Mouse (Mus musculus): Measurements from ENCODE around the gene Ccdc24. TPM values are rescaled to one million over a fixed set of nuclear protein-coding genes. Genes with fewer than 3 reads are reported as not detected.

The Ccdc24 gene
- polyA plus RNA-seq, 1 experiment = 0.92 TPM

GRCm38 (mm10) chr4:117908834-117909453 is 36.6 kb upstream of the Ccdc24 start:
- Histone ChIP-seq H3K4me3 (ENCODE audit: extremely low read depth, insufficient read depth, insufficient read length) (no peak overlapping the region), H3K27me3 (ENCODE audit: control insufficient read depth, insufficient read depth, low read length) (no peaks in the 10 kb centered on the region), H3K36me3 (ENCODE audit: control insufficient read depth, insufficient read depth, low read length) (peaks cover 18% of the 10 kb centered on the region), H3K27ac (ENCODE audit: insufficient read depth, low read length) (no peak overlapping the region), H3K4me1 (ENCODE audit: control insufficient read depth, insufficient read depth, insufficient read length) (peaks cover 2% of the 10 kb centered on the region)
- 88% methylated on average over 8 of the region's 8 CpGs for WGBS
- no peak for DNase-seq (ENCODE audit: low read depth in 1 of 2, low spot score in 2 of 2)
- TF ChIP-seq CTCF (IDR thresholded peaks at IDR 0.05; ENCODE audit: extremely low read depth, insufficient read depth, insufficient read length, insufficient replicate concordance) (no peak), POLR2A (IDR thresholded peaks at IDR 0.05; ENCODE audit: low read depth, low read length) (no peak)

- DNase-seq (ENCODE audit: low read depth in 1 of 2, low spot score in 2 of 2) = no peak
- H3K4me3 ChIP-seq (ENCODE audit: extremely low read depth, insufficient read depth, insufficient read length) = no peak overlapping the region
- no peaks in the 10 kb centered on the region for H3K27me3 ChIP-seq (ENCODE audit: control insufficient read depth, insufficient read depth, low read length)
- TF ChIP-seq CTCF (IDR thresholded peaks at IDR 0.05; ENCODE audit: extremely low read depth, insufficient read depth, insufficient read length, insufficient replicate concordance) (no peak), POLR2A (IDR thresholded peaks at IDR 0.05; ENCODE audit: low read depth, low read length) (no peak)
- peaks cover 33% of the 10 kb centered on the region for H3K36me3 ChIP-seq (ENCODE audit: control insufficient read depth, insufficient read depth, low read length)
- H3K4me1 ChIP-seq (ENCODE audit: control insufficient read depth, insufficient read depth, insufficient read length) = no peaks in the 10 kb centered on the region; the same call in 1 of the 2 replicates
- 95% methylated on average over 3 of the region's 3 CpGs for WGBS
- H3K27ac ChIP-seq (ENCODE audit: insufficient read depth, low read length) = no peak overlapping the region
Observed at GRCm38 (mm10) chr4:117906196-117906595, 33.8 kb upstream of the Ccdc24 start.

- Histone ChIP-seq H3K4me1 (ENCODE audit: control insufficient read depth, insufficient read depth, insufficient read length) (no peaks in the 10 kb centered on the region; the same call in 1 of the 2 replicates), H3K27ac (ENCODE audit: insufficient read depth, low read length) (no peak overlapping the region), H3K36me3 (ENCODE audit: control insufficient read depth, insufficient read depth, low read length) (peaks cover 42% of the 10 kb centered on the region), H3K27me3 (ENCODE audit: control insufficient read depth, insufficient read depth, low read length) (no peaks in the 10 kb centered on the region), H3K4me3 (ENCODE audit: extremely low read depth, insufficient read depth, insufficient read length) (no peak overlapping the region)
- DNase-seq (ENCODE audit: low read depth in 1 of 2, low spot score in 2 of 2) = no peak
- 95% methylated on average over 8 of the region's 8 CpGs for WGBS
- no peak for TF ChIP-seq CTCF (IDR thresholded peaks at IDR 0.05; ENCODE audit: extremely low read depth, insufficient read depth, insufficient read length, insufficient replicate concordance)
- TF ChIP-seq POLR2A (IDR thresholded peaks at IDR 0.05; ENCODE audit: low read depth, low read length) = no peak
Observed at GRCm38 (mm10) chr4:117904761-117905160, 32.4 kb upstream of the Ccdc24 start.

GRCm38 (mm10) chr4:117904094-117904493 is 31.7 kb upstream of the Ccdc24 start:
- no peak overlapping the region for H3K27ac ChIP-seq (ENCODE audit: insufficient read depth, low read length)
- no peaks in the 10 kb centered on the region for H3K27me3 ChIP-seq (ENCODE audit: control insufficient read depth, insufficient read depth, low read length)
- DNase-seq (ENCODE audit: low read depth in 1 of 2, low spot score in 2 of 2) = no peak
- H3K4me3 ChIP-seq (ENCODE audit: extremely low read depth, insufficient read depth, insufficient read length) = no peak overlapping the region
- no peaks in the 10 kb centered on the region; the same call in 1 of the 2 replicates for H3K4me1 ChIP-seq (ENCODE audit: control insufficient read depth, insufficient read depth, insufficient read length)
- H3K36me3 ChIP-seq (ENCODE audit: control insufficient read depth, insufficient read depth, low read length) = peaks cover 48% of the 10 kb centered on the region
- 93% methylated on average over 10 of the region's 10 CpGs for WGBS
- TF ChIP-seq POLR2A (IDR thresholded peaks at IDR 0.05; ENCODE audit: low read depth, low read length) (no peak), CTCF (IDR thresholded peaks at IDR 0.05; ENCODE audit: extremely low read depth, insufficient read depth, insufficient read length, insufficient replicate concordance) (no peak)

- WGBS = 77% methylated on average over 3 of the region's 3 CpGs
- no peaks in the 10 kb centered on the region for H3K4me1 ChIP-seq (ENCODE audit: control insufficient read depth, insufficient read depth, insufficient read length)
- DNase-seq (ENCODE audit: low read depth in 1 of 2, low spot score in 2 of 2) = no peak
- H3K27ac ChIP-seq (ENCODE audit: insufficient read depth, low read length) = no peak overlapping the region
- no peaks in the 10 kb centered on the region for H3K27me3 ChIP-seq (ENCODE audit: control insufficient read depth, insufficient read depth, low read length)
- no peak overlapping the region for H3K4me3 ChIP-seq (ENCODE audit: extremely low read depth, insufficient read depth, insufficient read length)
- TF ChIP-seq POLR2A (IDR thresholded peaks at IDR 0.05; ENCODE audit: low read depth, low read length) = no peak
- no peak for TF ChIP-seq CTCF (IDR thresholded peaks at IDR 0.05; ENCODE audit: extremely low read depth, insufficient read depth, insufficient read length, insufficient replicate concordance)
- H3K36me3 ChIP-seq (ENCODE audit: control insufficient read depth, insufficient read depth, low read length) = peaks cover 30% of the 10 kb centered on the region
Observed at GRCm38 (mm10) chr4:117898111-117898510, 25.8 kb upstream of the Ccdc24 start.

GRCm38 (mm10) chr4:117896031-117896430 is 23.7 kb upstream of the Ccdc24 start:
- Histone ChIP-seq H3K4me1 (ENCODE audit: control insufficient read depth, insufficient read depth, insufficient read length) (peaks cover 2% of the 10 kb centered on the region; the same call in 1 of the 2 replicates), H3K4me3 (ENCODE audit: extremely low read depth, insufficient read depth, insufficient read length) (no peak overlapping the region), H3K36me3 (ENCODE audit: control insufficient read depth, insufficient read depth, low read length) (peaks cover 17% of the 10 kb centered on the region), H3K27ac (ENCODE audit: insufficient read depth, low read length) (no peak overlapping the region), H3K27me3 (ENCODE audit: control insufficient read depth, insufficient read depth, low read length) (no peaks in the 10 kb centered on the region)
- TF ChIP-seq CTCF (IDR thresholded peaks at IDR 0.05; ENCODE audit: extremely low read depth, insufficient read depth, insufficient read length, insufficient replicate concordance) (no peak), POLR2A (IDR thresholded peaks at IDR 0.05; ENCODE audit: low read depth, low read length) (no peak)
- DNase-seq (ENCODE audit: low read depth in 1 of 2, low spot score in 2 of 2) = no peak
- 92% methylated on average over 6 of the region's 6 CpGs for WGBS

- DNase-seq (ENCODE audit: low read depth in 1 of 2, low spot score in 2 of 2) = no peak
- Histone ChIP-seq H3K4me3 (ENCODE audit: extremely low read depth, insufficient read depth, insufficient read length) (no peak overlapping the region), H3K36me3 (ENCODE audit: control insufficient read depth, insufficient read depth, low read length) (peaks cover 11% of the 10 kb centered on the region), H3K27me3 (ENCODE audit: control insufficient read depth, insufficient read depth, low read length) (no peaks in the 10 kb centered on the region), H3K4me1 (ENCODE audit: control insufficient read depth, insufficient read depth, insufficient read length) (peaks cover 5% of the 10 kb centered on the region; the same call in 1 of the 2 replicates), H3K27ac (ENCODE audit: insufficient read depth, low read length) (no peak overlapping the region)
- TF ChIP-seq POLR2A (IDR thresholded peaks at IDR 0.05; ENCODE audit: low read depth, low read length) (no peak), CTCF (IDR thresholded peaks at IDR 0.05; ENCODE audit: extremely low read depth, insufficient read depth, insufficient read length, insufficient replicate concordance) (no peak)
- 89% methylated on average over 7 of the region's 7 CpGs for WGBS
Observed at GRCm38 (mm10) chr4:117895339-117895738, 23.0 kb upstream of the Ccdc24 start.

Data from spleen, adult 2 months (tissue).